Comparison of ENCODE assay signal across 26 mouse cellular contexts in the genomic region with DNA sequence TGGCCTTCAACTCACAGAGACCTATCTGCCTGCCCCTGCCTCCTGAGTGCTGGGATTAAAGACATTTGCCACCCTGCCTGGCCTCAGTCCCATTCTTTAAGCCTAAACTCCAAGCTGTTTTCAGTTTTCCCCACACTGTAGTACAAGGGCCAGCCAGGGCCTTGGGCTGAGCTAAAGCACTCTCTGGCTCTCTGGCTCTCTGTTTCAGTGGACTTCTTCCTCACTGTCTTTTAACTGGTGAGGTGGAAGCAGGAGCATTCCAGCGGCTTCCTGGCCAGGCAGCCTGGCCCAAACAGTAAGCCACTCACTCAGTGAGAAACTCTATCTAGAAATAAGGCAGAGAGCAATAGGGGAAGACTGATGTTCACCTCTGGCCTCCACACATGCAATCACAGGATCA. TPM values are rescaled to one million over a fixed set of nuclear protein-coding genes. Genes with fewer than 3 reads are reported as not detected.
"Had no signal": no experiment of that assay in that cellular context is flagged by ENCODE, and none has a peak within 500 bp of the region (broad histone marks: within the 10 kb centered on the region; RNA-seq: fewer than 3 reads in every experiment).

No protein-coding gene starts in this region.

- H3K27me3 ChIP-seq: hindbrain, embryonic 12.5 days; intestine, embryonic 15.5 days; limb, embryonic 12.5 days; liver, embryonic 13.5 days had no signal

- H3K4me1 ChIP-seq: intestine, embryonic 15.5 days had no signal

- H3K36me3 ChIP-seq: heart, embryonic 13.5 days; heart, embryonic 15.5 days; hindbrain, embryonic 10.5 days; hindbrain, embryonic 12.5 days; intestine, embryonic 15.5 days; limb, embryonic 10.5 days; limb, embryonic 12.5 days; liver, embryonic 13.5 days had no signal

- DNase-seq: gastrocnemius, postnatal 25 days; heart, adult 2 months; heart, postnatal 4 days; kidney, adult 18-20 months; kidney, adult 8-10 months; kidney, postnatal 10 days; kidney, postnatal 36 days; liver; liver, embryonic 13.5 days had no signal

- H3K4me3 ChIP-seq: heart, adult 2 months; heart, embryonic 13.5 days; heart, embryonic 15.5 days; hindbrain, embryonic 10.5 days; hindbrain, embryonic 12.5 days; intestine, embryonic 15.5 days; layer of hippocampus, adult 2 months; left cerebral cortex, adult 2 months; limb, embryonic 10.5 days; limb, embryonic 12.5 days; liver, embryonic 13.5 days had no signal

- H3K27ac ChIP-seq: heart, adult 2 months; heart, embryonic 13.5 days; heart, embryonic 15.5 days; hindbrain, embryonic 10.5 days; hindbrain, embryonic 12.5 days; hindbrain, embryonic 14.5 days; intestine, embryonic 15.5 days; layer of hippocampus, adult 2 months; left cerebral cortex, adult 2 months; limb, embryonic 10.5 days; limb, embryonic 12.5 days; liver, embryonic 13.5 days had no signal

RNA-seq across cellular contexts. Expression of gene Loxl3, which starts 40.3 kb away (rescaled TPM):
- polyA plus RNA-seq: inflammation-experienced regulatory T-cells, adult 6 months had no signal

RNA-seq across cellular contexts. Expression of gene M1ap, which starts 47.0 kb away (rescaled TPM):
- total RNA-seq: gastrocnemius, adult 18-20 months; gastrocnemius, adult 8-10 months; gastrocnemius, postnatal 25 days; layer of hippocampus, adult 2 months; layer of hippocampus, postnatal 10 days; left cerebral cortex, adult 2 months had no signal
- polyA plus RNA-seq: hindbrain, embryonic 16.5 days had no signal

RNA-seq across cellular contexts. Expression of gene Sema4f, which starts 54.1 kb away (rescaled TPM):
- total RNA-seq: granulocyte monocyte progenitor cell, adult 5-6 weeks had no signal
- polyA plus RNA-seq: heart, postnatal 0 days had no signal
